Mouse (Mus musculus) hematopoietic stem cell, adult 5-6 weeks (primary cell): Measurements from ENCODE around the gene Vamp9. TPM values are rescaled to one million over a fixed set of nuclear protein-coding genes. Genes with fewer than 3 reads are reported as not detected.
A peak's percentile ranks its signal among the peaks of the same experiment; 100 is the strongest.

Experiments used
- ATAC-seq, 2 experiments: fragments of 125-278 bp in 1 of 2; replicated peaks in 1 of 2; 2 replicates each; pipeline ENCODE4 v1.8.0; 2016 to 2017; ENCODE audit warnings: inconsistent platforms in 2 of 2, mild to moderate bottlenecking in 2 of 2, moderate number of reproducible peaks in 2 of 2, low read depth in 1 of 2, moderate TSS enrichment in 1 of 2; ENCODE audit not compliant: low FRiP score in 2 of 2, poor library complexity in 2 of 2, severe bottlenecking in 2 of 2, insufficient read depth in 1 of 2, low TSS enrichment in 1 of 2
- total RNA-seq: library from RNA; stranded (forward); fragments of 172-1452, 232-1000 nt; gene quantifications from 2 replicates; pipeline ENCODE4 v1.2.3, GENCODE M21; 2017

Vamp9 gene
- total RNA-seq, result not detected in 2 replicates

DNA sequence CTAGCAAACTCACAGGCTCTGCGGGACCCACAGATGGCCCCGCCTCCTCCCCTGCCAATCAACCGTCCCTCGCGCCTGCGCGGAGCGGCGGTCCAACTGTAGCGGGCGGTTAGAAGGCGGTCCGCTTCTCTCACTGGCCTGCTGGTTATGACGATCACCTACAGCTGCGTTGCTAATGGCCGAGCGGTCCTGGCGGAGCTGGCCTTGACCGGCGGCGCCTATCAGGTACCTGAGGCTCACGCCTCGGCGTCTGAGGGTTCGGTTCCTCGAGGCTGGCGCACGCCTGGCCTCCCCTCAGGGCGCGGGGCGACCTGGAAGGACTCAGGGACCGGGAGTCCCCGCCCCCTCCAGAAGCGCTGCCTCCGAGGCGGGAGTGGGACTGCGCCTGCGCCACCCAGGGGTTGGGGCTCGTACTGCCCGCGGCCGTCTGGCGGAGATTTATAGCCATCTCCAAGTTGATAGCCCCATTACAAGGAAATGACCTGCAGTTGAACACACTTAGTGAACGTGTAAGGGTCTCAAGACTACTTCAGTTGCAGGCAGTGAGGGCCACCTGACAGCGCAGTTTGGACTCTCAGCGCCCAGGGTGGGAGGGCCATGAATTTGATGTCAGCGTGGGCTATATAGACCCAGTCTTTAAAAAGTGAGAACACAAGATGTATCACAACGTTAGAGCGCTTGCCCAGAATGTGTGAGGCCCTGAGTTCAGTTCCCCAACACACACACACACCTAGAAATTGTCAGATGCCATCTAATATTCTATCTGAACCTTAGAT lies at the start of gene Vamp9:
Gene Vamp9 (plus strand): TSS at position 74 of the 776 bp plus-strand sequence.
- ATAC-seq, result peak; percentile 97 to 99

GRCm38 (mm10) chr5:99857106-99857637 lies 48.9 kb upstream of the Vamp9 start:
- ATAC-seq, result no peak

- no peak for ATAC-seq
Measured at GRCm38 (mm10) chr5:99859637-99860433, 46.2 kb upstream of the Vamp9 start.

DNA sequence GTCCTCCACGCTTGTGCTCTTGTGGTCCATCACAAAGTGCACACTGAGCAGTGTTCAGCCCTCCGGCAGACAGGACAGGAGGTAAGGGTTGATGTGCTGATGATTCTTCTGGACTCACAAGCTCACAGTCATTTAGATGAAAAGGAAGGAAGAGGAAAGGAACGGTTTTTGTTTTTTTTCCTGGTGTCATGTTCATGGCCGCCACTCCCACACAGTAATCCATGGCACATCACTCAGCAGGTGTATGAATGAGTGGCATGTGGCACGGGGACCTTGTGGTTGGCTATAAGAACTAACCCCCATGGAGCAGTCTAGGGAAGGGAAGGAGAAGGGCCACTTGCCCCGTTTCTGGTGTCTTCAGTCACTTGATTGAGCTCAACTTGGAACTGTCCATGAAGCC lies 44.2 kb upstream of the Vamp9 start:
- ATAC-seq, result no peak

- ATAC-seq, result no peak
Measured at GRCm38 (mm10) chr5:99863656-99864380, 42.2 kb upstream of the Vamp9 start.

- no peak for ATAC-seq
Measured at GRCm38 (mm10) chr5:99865779-99866178, 40.3 kb upstream of the Vamp9 start.

DNA sequence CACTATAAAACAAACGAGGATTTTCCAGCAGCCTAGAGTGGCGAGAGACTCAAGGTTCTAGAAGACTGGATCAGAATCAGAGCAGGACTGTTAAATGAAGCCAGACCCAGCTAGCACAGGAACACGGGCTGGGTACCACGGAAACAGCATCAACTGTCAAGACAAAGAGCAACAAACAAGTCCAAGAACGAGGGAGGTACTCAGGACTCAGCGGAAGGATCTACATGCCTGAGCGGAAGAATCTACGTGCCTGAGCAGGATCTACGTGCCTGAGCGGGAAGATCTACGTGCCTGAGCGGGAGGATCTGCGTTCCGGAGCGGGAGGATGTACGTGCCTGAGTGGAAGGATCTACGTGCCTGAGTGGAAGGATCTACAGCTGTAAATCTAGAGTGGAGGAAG lies 37.8 kb upstream of the Vamp9 start:
- no peak for ATAC-seq

DNA sequence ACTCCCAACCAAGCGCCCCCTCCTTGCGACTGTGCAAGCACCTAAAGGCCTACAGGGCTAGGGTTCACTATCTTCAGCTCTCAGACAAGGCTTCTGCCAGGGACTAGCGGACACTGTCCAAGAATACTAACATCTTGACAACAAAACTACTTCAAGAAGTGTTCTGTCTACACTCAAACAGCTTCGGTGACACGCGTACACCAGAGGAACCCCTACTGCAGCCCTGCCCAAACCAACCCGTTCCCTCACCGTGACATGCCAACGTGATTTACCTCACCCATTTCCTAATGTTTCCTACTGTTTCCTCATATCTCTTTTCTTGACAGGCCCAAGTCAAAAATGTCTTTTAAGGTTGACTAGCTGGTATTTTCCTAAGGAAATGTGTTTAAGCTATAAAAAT lies 37.1 kb upstream of the Vamp9 start:
- peak; percentile 52 to 54 for ATAC-seq

GRCm38 (mm10) chr5:99877565-99877964 lies 28.5 kb upstream of the Vamp9 start:
- ATAC-seq, result no peak

- no peak for ATAC-seq
Measured at GRCm38 (mm10) chr5:99882441-99882840, 23.6 kb upstream of the Vamp9 start.

- no peak for ATAC-seq
Measured at GRCm38 (mm10) chr5:99884035-99884434, 22.0 kb upstream of the Vamp9 start.

DNA sequence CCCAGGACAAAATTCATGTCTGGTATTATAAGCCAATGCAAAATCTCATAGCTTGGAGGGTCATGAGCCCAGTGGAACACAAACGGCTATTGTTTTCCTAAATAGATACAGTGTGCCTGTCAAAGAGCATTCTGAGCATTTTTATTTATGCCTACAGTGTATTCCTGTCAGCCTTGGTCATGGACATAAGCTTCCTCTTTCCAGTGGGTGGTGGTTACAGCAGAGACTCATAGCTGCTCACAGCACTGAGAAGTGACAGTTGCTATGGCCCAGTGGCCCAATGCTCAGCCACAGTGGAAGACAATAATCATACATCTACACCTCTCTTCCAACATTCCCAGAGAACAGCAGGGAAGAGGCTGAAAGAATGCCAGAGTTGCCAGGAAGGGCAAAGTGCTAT lies 18.9 kb upstream of the Vamp9 start:
- ATAC-seq, result peak; percentile 59 to 60; a peak in 3 of 4 replicates

- ATAC-seq, result no peak
Measured at GRCm38 (mm10) chr5:99891516-99892441, 14.3 kb upstream of the Vamp9 start.

DNA sequence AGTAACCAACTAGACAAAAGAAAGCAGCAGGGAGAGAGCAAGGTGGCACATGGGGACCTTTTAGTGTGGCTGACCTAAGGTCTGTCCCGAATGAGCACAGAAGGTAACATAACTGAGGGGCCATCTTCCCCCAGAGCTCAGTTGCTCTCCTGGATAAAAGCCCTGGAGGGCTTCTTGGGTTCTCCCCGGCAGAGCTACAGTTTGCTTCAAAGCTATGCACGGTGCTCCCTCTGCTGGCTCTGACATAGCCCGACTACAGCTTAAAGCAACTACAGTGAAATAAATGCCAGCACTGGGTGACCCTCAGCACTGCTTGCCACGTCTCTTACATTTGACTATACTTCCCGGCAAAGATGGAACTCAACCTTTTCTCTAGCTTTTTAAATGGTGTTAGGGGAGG lies 6.0 kb upstream of the Vamp9 start:
- ATAC-seq, result peak; percentile 75 to 82

DNA sequence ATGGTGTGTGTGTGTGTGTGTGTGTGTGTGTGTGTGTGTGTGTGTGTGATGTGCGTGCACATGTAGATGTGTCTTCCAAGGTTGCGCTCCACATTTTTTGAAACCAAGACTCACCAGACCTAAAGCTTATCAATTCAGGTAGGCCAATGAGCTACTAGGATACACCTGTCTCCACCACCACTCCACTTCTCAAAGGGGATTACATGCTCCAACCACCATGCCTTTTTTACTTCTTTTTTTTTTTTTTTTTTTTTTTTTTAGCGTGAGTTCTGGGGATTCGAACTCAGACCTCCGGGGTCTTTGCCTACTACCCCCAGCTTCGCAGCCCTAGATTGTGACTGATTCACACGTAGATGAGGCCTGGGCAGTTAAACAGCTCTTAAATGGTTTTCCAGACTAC lies 323 bp upstream of the Vamp9 start:
- no peak for ATAC-seq

DNA sequence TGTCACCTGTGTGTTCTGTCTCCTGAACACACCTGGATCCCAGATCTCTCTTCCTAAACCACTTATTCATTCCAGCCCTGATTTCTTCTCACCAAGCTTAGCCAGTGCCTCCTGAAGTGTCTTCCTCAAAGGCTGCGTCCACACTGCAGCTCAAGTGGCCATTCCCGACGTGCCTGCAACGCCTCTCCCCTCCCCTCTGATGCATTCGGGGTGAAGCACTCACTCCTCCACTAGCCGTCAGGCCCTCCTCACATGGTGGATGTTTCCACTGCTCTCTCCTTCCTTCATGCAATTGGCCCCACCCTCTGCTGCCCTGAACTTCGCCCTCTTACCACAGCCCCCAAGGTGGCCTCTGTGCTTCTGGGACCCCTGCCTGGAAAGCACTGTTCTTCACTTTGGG lies 9.4 kb downstream of the Vamp9 start:
- ATAC-seq, result no peak

DNA sequence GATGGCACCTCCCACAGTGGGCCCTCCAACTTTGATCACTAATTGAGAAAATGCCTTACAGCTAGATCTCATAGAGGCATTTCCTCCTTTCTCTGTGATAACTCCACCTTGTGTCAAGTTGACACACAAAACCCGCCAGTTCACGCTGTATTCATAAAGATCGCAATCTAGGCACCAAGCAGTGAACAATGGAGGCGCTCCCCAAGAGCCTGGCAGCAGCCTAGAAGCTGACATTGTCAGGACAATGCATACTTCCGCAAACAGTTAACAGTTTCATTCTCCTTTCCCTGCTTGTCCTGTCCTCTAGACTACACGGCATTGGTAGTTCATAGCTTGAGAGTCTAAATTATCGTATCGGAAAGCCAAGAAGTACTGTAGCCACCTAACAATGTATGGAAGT lies 16.0 kb downstream of the Vamp9 start:
- no peak for ATAC-seq
